Mouse (Mus musculus) limb, embryonic 12.5 days (tissue): ENCODE measurements around the gene Arl5c. TPM values are rescaled to one million over a fixed set of nuclear protein-coding genes. Genes with fewer than 3 reads are reported as not detected.
"Not testable (repeated sequence)": the region's sequence is repeated elsewhere in the genome, so short reads cannot be mapped to it uniquely, and the experiment has no call there.

Source experiments
- ATAC-seq: fragments of 200-750 bp; cut with Nextera tagmentation; 2 replicates; pipeline ENCODE4 v1.8.0; 2017; ENCODE audit warnings: low read depth, moderate TSS enrichment; ENCODE audit not compliant: insufficient number of reproducible peaks, insufficient read depth, low FRiP score, low TSS enrichment
- H3K27ac ChIP-seq: fragments of 300-500 bp; sonication (generic); 2 replicates; pipeline ENCODE4 v1.5.1; 2016; ENCODE audit warnings: mild to moderate bottlenecking, moderate library complexity
- H3K27me3 ChIP-seq: fragments of 300-500 bp; sonication (generic); 2 replicates; pipeline ENCODE4 v1.6.1; 2016; ENCODE audit warnings: mild to moderate bottlenecking, moderate library complexity
- H3K36me3 ChIP-seq: fragments of 300-500 bp; sonication (generic); 2 replicates; pipeline ENCODE4 v1.6.1; 2016; ENCODE audit warnings: mild to moderate bottlenecking, moderate library complexity
- H3K4me1 ChIP-seq: fragments of 300-500 bp; sonication (generic); replicated peaks from 2 replicates; pipeline ENCODE4 v1.6.1; 2016
- H3K4me2 ChIP-seq: fragments of 300-500 bp; sonication (generic); 2 replicates; pipeline ENCODE4 v1.6.1; 2016; ENCODE audit warnings: mild to moderate bottlenecking, moderate library complexity
- H3K4me3 ChIP-seq: fragments of 300-500 bp; sonication (generic); replicated peaks from 2 replicates; pipeline ENCODE4 v1.5.1; 2016; ENCODE audit warnings: mild to moderate bottlenecking
- H3K9ac ChIP-seq: fragments of 300-500 bp; sonication (generic); replicated peaks from 2 replicates; pipeline ENCODE4 v1.6.1; 2016; ENCODE audit warnings: mild to moderate bottlenecking, moderate library complexity
- H3K9me3 ChIP-seq: fragments of 300-500 bp; sonication (generic); 2 replicates; pipeline ENCODE4 v1.6.1; 2016; ENCODE audit warnings: mild to moderate bottlenecking, moderate library complexity
- WGBS: fragments of 180-500 bp; shearing (Covaris S2); methylation state at CpG from one replicate; pipeline ENCODE4 v1.1.7; 2016; 5-methylcytosine and 5-hydroxymethylcytosine counted together
- microRNA-seq: library from miRNA; unstranded; fragments of <30 nt; microRNA quantifications from one replicate; pipeline ENCODE4, GENCODE M21; 2017
- polyA plus RNA-seq: library from polyadenylated mRNA; unstranded; fragments of >200 nt; fragmentation: Nextera tagmentation; extraction: Ambion mirVana; gene quantifications from 2 replicates; pipeline ENCODE4 v1.2.1, GENCODE M21; 2016

Gene Arl5c
- polyA plus RNA-seq, 1 experiment from 2014 or later = 5.9 TPM

GRCm38 (mm10) chr11:97945738-97946289 lies 50.2 kb downstream of the Arl5c start:
- not testable (repeated sequence) for H3K27me3 ChIP-seq, H3K4me1 ChIP-seq, H3K4me2 ChIP-seq, H3K36me3 ChIP-seq, H3K4me3 ChIP-seq, H3K9me3 ChIP-seq, H3K9ac ChIP-seq, ATAC-seq, H3K27ac ChIP-seq
- WGBS = 93% methylated on average over 7 of the region's 7 CpGs

GRCm38 (mm10) chr11:97945031-97945430 lies 51.0 kb downstream of the Arl5c start:
- WGBS = 77% methylated on average over 10 of the region's 10 CpGs
- ATAC-seq = no peak

GRCm38 (mm10) chr11:97943256-97943655 lies 52.7 kb downstream of the Arl5c start:
- Histone ChIP-seq H3K9ac (no peak overlapping the region), H3K4me3 (no peak overlapping the region), H3K9me3 (no peaks in the 10 kb centered on the region), H3K4me1 (peaks cover 3% of the 10 kb centered on the region; the same call in 1 of the 2 replicates), H3K36me3 (no peaks in the 10 kb centered on the region), H3K27me3 (no peaks in the 10 kb centered on the region), H3K4me2 (no peak overlapping the region), H3K27ac (no peak overlapping the region)
- WGBS = 85% methylated on average over 5 of the region's 5 CpGs
- ATAC-seq = no peak

More at GRCm38 (mm10) chr11:97945031-97945430, 51.0 kb downstream of the Arl5c start:
- Histone ChIP-seq H3K4me1 (peaks cover 3% of the 10 kb centered on the region; the same call in 1 of the 2 replicates), H3K27ac (no peak overlapping the region), H3K36me3 (no peaks in the 10 kb centered on the region), H3K4me3 (no peak overlapping the region), H3K27me3 (no peaks in the 10 kb centered on the region), H3K4me2 (no peak overlapping the region), H3K9me3 (no peaks in the 10 kb centered on the region), H3K9ac (no peak overlapping the region)

GRCm38 (mm10) chr11:97942420-97943111 lies 53.4 kb downstream of the Arl5c start:
- WGBS = 82% methylated on average over 15 of the region's 15 CpGs
- Histone ChIP-seq H3K27ac (no peak overlapping the region), H3K9ac (no peak overlapping the region), H3K27me3 (no peaks in the 10 kb centered on the region), H3K9me3 (no peaks in the 10 kb centered on the region), H3K4me2 (no peak overlapping the region), H3K4me3 (no peak overlapping the region), H3K36me3 (no peaks in the 10 kb centered on the region), H3K4me1 (peaks cover 3% of the 10 kb centered on the region; the same call in 1 of the 2 replicates)
- no peak for ATAC-seq

Small RNA genes within 50 kb of the gene (microRNA-seq; reads per million reads assigned to microRNA genes)
- gene Gm22461 (not detected), gene Gm27597 (not detected)

Other genes with a start within 250 kb of the Arl5c start
- gene Cwc25, start 229.6 kb downstream of the Arl5c start, polyA plus RNA-seq = 24.6 and 25.6 TPM in 2 replicates
- gene 1700001P01Rik, start 220.3 kb downstream of the Arl5c start, polyA plus RNA-seq = 0.37 TPM in 1 of 2 replicates, not detected in the other
- gene Rpl23, start 213.7 kb downstream of the Arl5c start, polyA plus RNA-seq = 513 and 518 TPM in 2 replicates
- gene Lasp1, start 197.2 kb downstream of the Arl5c start, polyA plus RNA-seq = 110 and 120 TPM in 2 replicates
- gene B230217C12Rik, start 155.4 kb downstream of the Arl5c start, polyA plus RNA-seq = 11.8 and 13.2 TPM in 2 replicates
- gene Fbxo47, start 112.0 kb downstream of the Arl5c start, polyA plus RNA-seq = 0.60 and 0.92 TPM in 2 replicates
- 0.12 TPM in 1 of 2 replicates, not detected in the other for gene Plxdc1, start 9.7 kb downstream of the Arl5c start, polyA plus RNA-seq
- 13.2 and 16.0 TPM in 2 replicates for gene Cacnb1, start 26.9 kb upstream of the Arl5c start, polyA plus RNA-seq
- 1,014 and 1,051 TPM in 2 replicates for gene Rpl19, start 30.5 kb upstream of the Arl5c start, polyA plus RNA-seq
- 0.31 and 0.68 TPM in 2 replicates for gene Stac2, start 57.3 kb upstream of the Arl5c start, polyA plus RNA-seq
- 24.3 and 25.9 TPM in 2 replicates for gene Fbxl20, start 154.2 kb upstream of the Arl5c start, polyA plus RNA-seq
- 75.3 and 80.1 TPM in 2 replicates for gene Med1, start 197.1 kb upstream of the Arl5c start, polyA plus RNA-seq
- 15.1 and 17.0 TPM in 2 replicates for gene Cdk12, start 206.9 kb upstream of the Arl5c start, polyA plus RNA-seq